Mouse (Mus musculus) testis, postnatal 14 days (tissue): ENCODE results near the gene Fgd5.
"Not testable (repeated sequence)": the region's sequence is repeated elsewhere in the genome, so short reads cannot be mapped to it uniquely, and the experiment has no call there.

ENCODE experiments used
- DNase-seq: peaks from one replicate; pipeline ENCODE4 v3.0.0; 2021; ENCODE audit warnings: low spot score

The Fgd5 gene

GRCm38 (mm10) chr6:92067146-92067790 is 88.6 kb downstream of the Fgd5 start:
- DNase-seq, result peak; percentile 49

DNA sequence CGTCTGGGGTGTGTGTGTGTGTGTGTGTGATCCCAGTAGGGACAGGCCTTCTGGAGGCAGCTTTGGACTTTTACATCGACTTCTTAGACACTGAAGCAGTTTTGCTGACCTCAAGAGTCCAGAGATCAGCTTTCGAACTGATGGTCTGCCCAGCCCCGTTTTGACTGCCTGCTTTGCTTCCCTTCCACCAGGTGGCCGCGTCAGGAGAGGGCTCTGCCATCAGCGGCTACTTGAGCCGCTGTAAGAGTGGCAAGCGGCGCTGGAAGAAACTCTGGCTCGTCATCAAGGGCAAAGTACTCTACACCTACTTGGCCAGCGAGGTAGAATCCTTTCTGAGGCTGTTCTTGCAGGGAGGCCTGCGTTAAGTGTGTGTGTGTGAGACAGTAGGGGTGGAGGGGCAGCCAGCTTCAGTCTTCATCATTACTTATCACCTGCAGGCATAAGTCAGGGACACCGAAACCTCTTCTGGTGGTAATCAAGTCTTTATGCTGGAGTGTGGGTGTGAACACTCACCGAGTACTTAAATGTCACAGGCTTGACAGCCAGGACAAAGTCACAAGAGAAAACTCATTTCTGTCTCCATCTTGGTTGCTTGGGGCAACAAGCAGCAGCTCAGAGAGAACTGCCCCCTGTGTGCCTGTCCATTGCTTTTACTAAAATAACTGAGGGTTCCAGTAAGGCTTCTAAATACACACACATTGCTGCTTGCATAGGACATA is 92.6 kb downstream of the Fgd5 start:
- no peak for DNase-seq

- no peak for DNase-seq
Measured at GRCm38 (mm10) chr6:92080730-92081129, 102.1 kb downstream of the Fgd5 start.

DNA sequence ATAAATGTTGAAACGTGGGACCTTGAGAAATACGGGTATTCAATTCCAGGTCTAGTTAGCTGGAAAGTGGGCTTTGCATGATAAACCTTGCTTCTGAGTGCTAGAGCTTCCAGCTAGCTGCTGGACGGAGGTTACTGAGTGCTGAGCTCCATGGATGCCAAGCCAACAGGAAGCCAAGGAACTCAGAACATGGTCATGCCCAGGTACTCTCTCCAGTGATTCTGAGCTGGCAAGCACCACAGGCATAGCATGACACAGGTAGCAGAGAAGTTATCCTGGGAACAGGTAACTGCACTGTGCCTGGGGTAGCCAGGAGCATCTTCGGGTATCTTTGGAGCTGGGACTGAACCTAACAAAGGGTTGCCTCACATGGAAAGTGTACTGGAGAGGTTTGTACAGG is 104.1 kb downstream of the Fgd5 start:
- no peak for DNase-seq

DNA sequence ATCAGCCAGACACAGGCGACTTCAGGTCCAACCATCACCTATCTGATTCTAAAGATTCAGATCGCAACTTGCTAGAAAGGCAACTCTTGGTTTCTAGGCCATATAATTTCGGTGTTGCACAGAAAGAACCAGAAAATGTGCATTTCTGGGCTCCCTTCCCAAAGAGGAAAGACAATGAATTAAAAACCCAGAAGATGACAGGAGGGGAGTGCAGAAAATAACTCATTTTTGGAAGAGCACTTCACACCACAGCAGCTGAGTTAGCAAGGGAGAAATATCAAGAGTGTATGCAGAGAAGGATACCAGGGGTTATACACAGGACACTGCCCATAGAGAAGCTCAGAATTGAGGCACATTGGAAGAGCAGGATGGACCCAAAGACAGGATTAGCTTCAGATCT is 106.3 kb downstream of the Fgd5 start:
- DNase-seq, result no peak

- DNase-seq, result not testable (repeated sequence)
Measured at GRCm38 (mm10) chr6:92089141-92089540, 110.5 kb downstream of the Fgd5 start.

- DNase-seq, result peak; percentile 60
Measured at GRCm38 (mm10) chr6:92089982-92090381, 111.3 kb downstream of the Fgd5 start.

DNA sequence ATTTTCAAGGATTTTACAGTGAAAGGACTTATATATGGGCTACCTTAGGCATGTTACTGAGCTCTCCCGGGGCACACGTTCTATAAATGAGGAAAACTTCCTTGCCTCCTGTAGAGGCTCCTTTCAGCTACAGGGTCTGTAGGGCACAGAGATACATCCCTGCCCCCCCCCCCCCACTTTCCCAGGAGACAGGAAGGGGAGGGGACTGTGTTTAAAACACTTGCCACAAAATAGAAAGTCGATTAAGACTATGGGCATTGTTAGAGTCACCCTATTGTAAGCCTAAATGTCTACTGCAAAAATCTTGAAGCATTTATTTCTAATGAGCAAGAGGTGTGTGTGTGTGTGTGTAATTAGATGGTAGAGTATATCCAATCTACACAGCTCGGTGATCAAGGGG is 111.8 kb downstream of the Fgd5 start:
- no peak for DNase-seq

DNA sequence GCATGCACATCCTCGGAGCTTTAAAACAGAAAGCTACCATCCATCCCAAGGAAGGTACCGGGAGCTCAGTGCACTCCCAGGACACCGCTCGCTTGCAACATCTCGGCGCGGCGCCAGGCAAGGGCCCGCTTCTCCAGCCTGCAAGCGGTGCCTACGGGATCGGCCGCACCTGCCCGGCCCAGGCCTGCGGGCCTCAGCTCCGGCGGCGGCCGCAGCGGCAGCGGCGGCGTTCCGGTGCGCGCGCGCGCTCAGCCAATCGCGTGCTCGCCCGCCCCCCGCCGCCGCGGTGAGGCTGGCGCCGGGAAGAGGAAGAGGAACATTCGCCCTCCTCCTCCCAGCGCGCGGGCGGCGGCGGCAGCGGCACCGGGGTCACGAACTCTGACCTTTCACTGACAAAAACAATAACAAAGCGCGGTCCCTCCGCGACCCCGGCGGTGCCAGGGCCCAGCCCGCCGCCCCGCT is 112.5 kb downstream of the Fgd5 start, which contains the start of gene Nr2c2:
Nr2c2 (plus strand) TSS at position 261 of the 462 bp plus-strand sequence.
- DNase-seq, result peak; percentile 88

- peak; percentile 100 for DNase-seq
Measured at GRCm38 (mm10) chr6:92091767-92092489, 113.2 kb downstream of the Fgd5 start.

DNA sequence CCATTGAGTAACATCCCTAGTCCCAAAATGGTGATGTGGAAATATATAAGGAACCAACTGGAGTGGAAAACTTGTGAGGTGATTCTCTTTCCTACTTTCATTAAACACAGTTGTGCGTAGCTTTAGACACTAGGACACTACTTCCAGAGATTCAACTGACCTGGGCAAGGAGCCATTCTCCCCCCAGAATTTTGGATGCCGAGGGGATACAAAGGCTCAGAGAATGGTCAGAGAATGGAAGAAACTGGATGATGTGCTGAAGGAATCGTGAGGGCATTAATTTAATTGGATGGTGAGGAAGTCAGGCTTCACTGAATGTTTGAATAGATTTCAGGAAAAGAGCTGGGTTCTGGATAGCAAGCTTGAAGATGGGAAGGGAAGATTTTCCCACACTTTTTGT is 114.1 kb downstream of the Fgd5 start:
- no peak for DNase-seq

DNA sequence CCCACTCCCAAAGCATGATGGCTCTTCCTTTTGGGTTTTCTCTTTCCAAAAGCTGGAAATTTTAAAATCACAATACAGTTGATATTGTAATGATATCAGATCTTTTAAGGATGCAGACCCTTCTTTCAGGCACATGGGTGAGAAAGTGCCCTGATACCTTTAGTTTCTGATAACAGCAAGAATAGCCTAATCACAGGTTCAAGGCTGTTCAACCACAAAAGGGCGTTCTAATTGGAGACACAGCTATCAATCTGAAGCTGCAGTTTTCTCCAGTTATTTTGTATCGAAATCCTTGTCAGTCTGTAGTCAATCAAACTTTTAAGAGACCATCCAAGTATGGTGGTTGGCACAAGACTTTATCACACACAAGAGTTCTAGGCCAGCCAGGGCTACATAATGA is 115.2 kb downstream of the Fgd5 start:
- DNase-seq, result no peak

- no peak for DNase-seq
Measured at GRCm38 (mm10) chr6:92100679-92101360, 122.1 kb downstream of the Fgd5 start.

DNA sequence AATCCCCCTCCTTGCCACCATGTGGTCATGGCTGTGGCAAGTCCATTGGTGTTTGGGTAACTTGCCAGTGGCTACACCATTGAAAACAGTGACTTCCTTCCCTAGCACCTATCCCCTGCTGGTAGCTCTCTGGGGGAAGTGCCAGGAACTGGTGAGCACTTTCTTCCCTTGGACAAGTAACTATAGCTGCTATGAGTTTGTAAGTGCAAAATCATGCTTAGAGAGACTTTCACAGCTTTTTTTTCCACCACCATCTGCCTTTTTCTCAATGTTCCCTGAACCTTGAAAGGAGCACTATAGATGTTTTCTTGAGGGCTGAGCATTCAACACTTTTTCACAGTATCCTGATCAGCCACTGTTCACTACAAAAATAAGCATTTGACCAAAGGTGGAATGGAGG is 145.9 kb downstream of the Fgd5 start:
- no peak for DNase-seq
